Mouse (Mus musculus) layer of hippocampus, adult 11-12 months (tissue): ENCODE results near the gene Gng12.

ENCODE experiments used
- DNase-seq: peaks from one replicate; pipeline ENCODE4 v3.0.0; 2022; ENCODE audit warnings: low spot score

Gene Gng12

GRCm38 (mm10) chr6:66917032-66917431 lies 20.8 kb downstream of the Gng12 start:
- DNase-seq = no peak

GRCm38 (mm10) chr6:66920786-66921185 lies 24.6 kb downstream of the Gng12 start:
- no peak for DNase-seq

GRCm38 (mm10) chr6:66921755-66922154 lies 25.6 kb downstream of the Gng12 start:
- DNase-seq = no peak

GRCm38 (mm10) chr6:66922501-66922900 lies 26.3 kb downstream of the Gng12 start:
- no peak for DNase-seq

- no peak for DNase-seq
These were observed 27.7 kb downstream of the Gng12 start for GRCm38 (mm10) chr6:66923851-66924250.

GRCm38 (mm10) chr6:66924315-66924965 lies 28.2 kb downstream of the Gng12 start:
- DNase-seq = no peak

- DNase-seq = no peak
These were observed 30.1 kb downstream of the Gng12 start for GRCm38 (mm10) chr6:66926269-66926668.

- no peak for DNase-seq
These were observed 32.9 kb downstream of the Gng12 start for GRCm38 (mm10) chr6:66928972-66929645.

GRCm38 (mm10) chr6:66929694-66930093 lies 33.5 kb downstream of the Gng12 start:
- DNase-seq = no peak

GRCm38 (mm10) chr6:66932206-66932819 lies 36.1 kb downstream of the Gng12 start:
- no peak for DNase-seq

GRCm38 (mm10) chr6:66940656-66941235 lies 44.5 kb downstream of the Gng12 start:
- no peak for DNase-seq

- DNase-seq = no peak
These were observed 45.6 kb downstream of the Gng12 start for GRCm38 (mm10) chr6:66941792-66942191.

GRCm38 (mm10) chr6:66942826-66943225 lies 46.6 kb downstream of the Gng12 start:
- DNase-seq = no peak

- DNase-seq = no peak
These were observed 47.4 kb downstream of the Gng12 start for GRCm38 (mm10) chr6:66943367-66944189.

- no peak for DNase-seq
These were observed 48.2 kb downstream of the Gng12 start for GRCm38 (mm10) chr6:66944190-66945003.

GRCm38 (mm10) chr6:66945004-66945356 lies 48.8 kb downstream of the Gng12 start:
- DNase-seq = no peak

- DNase-seq = no peak
These were observed 51.9 kb downstream of the Gng12 start for GRCm38 (mm10) chr6:66948111-66948510.

GRCm38 (mm10) chr6:66948848-66949247 lies 52.7 kb downstream of the Gng12 start:
- DNase-seq = no peak

GRCm38 (mm10) chr6:66951726-66952418 lies 55.7 kb downstream of the Gng12 start:
- DNase-seq = no peak

- no peak for DNase-seq
These were observed 57.8 kb downstream of the Gng12 start for GRCm38 (mm10) chr6:66953951-66954519.
